In genomic region chr2:30553851-30554540, GRCm38 (mm10) we compare ENCODE assay signal across 8 mouse cellular contexts. TPM values are rescaled to one million over a fixed set of nuclear protein-coding genes. Genes with fewer than 3 reads are reported as not detected.
DNase-seq lines count a peak whose midpoint lies in the region; ATAC-seq lines count a peak whose summit lies in the region.

No protein-coding gene starts in this region.

- H3K4me1 ChIP-seq in brown adipose tissue, adult 24 weeks (ENCODE audit: control insufficient read depth, insufficient read depth, insufficient read length, low read length) = peaks cover 14% of the 10 kb centered on the region
- H3K4me1 ChIP-seq in forebrain, embryonic 12.5 days = 0 out of 2 replicates have a peak, but pooled peaks cover 5% of the 10 kb centered on the region

- 0 out of 2 replicates have a peak overlapping the region, but pooled peaks have one; percentile 18 for H3K9ac ChIP-seq in forebrain, embryonic 12.5 days

- ATAC-seq in CD4-positive, CD25-positive, alpha-beta regulatory T cell, adult 4 months = peak; percentile 74
- ATAC-seq in forebrain, embryonic 12.5 days (ENCODE audit: low FRiP score) = peak; percentile 92
- ATAC-seq in neutrophil, adult 5-6 weeks (ENCODE audit: extremely low read depth, insufficient number of reproducible peaks, low FRiP score, poor library complexity, severe bottlenecking) = peak; percentile 55; the same call in 1 of the 2 replicates

- peak overlapping the region; percentile 39 for H3K4me3 ChIP-seq in brown adipose tissue, adult 24 weeks (ENCODE audit: insufficient read depth, low read depth, low read length)
- H3K4me3 ChIP-seq in forebrain, embryonic 12.5 days (replicated peaks) = 0 out of 2 replicates have a peak overlapping the region, but pooled peaks have one; percentile 8

- peak overlapping the region; percentile 30; the same call in 1 of the 2 replicates for H3K4me2 ChIP-seq in forebrain, embryonic 12.5 days

- H3K36me3 ChIP-seq in forebrain, embryonic 12.5 days (replicated peaks) = no peaks in the 10 kb centered on the region

- H3K9me3 ChIP-seq in forebrain, embryonic 12.5 days = 0 out of 2 replicates have a peak, but pooled peaks cover 3% of the 10 kb centered on the region

- intact Hi-C loops in heart, postnatal 36 days (cut with DNase I) = no loop called here

- H3K27ac ChIP-seq in brown adipose tissue, adult 24 weeks (replicated peaks; ENCODE audit: low read depth, low read length) = no peak overlapping the region
- H3K27ac ChIP-seq in forebrain, embryonic 12.5 days = peak overlapping the region; percentile 19

- DNase-seq in heart, postnatal 36 days = peak; percentile 43 to 55
- DNase-seq in layer of hippocampus, adult 18-20 months (ENCODE audit: low spot score in 2 of 2) = peak; percentile 72 to 89
- peak; percentile 52 to 61 for DNase-seq in lung, adult 18-20 months
- DNase-seq in urinary bladder, postnatal 25 days (ENCODE audit: low spot score) = no peak

- 52% methylated on average over 7 of the region's 7 CpGs for WGBS in forebrain, embryonic 12.5 days

- no peaks in the 10 kb centered on the region; the same call in 1 of the 2 replicates for H3K27me3 ChIP-seq in forebrain, embryonic 12.5 days

RNA-seq across cellular contexts. Expression of gene Cstad, which starts 40.8 kb away (rescaled TPM):
- 1 to 10 TPM; 2.0 to 5.4 TPM for polyA plus RNA-seq in CD4-positive, CD25-positive, alpha-beta regulatory T cell, adult 4 months (2017; shearing (Covaris generic))
- polyA plus RNA-seq in brown adipose tissue, adult 24 weeks (2012; ENCODE audit: insufficient read depth, insufficient read length, missing spikeins) = not detected in 2 replicates
- polyA plus RNA-seq in forebrain, embryonic 12.5 days (2016; fragmentation: Nextera tagmentation; extraction: Ambion mirVana) = 0.47 and 0.67 TPM in 2 replicates
- 1 to 10 TPM; 1.5 to 2.3 TPM for total RNA-seq in heart, postnatal 36 days (2021)
- 1 to 10 TPM; 4.5 to 5.3 TPM for total RNA-seq in layer of hippocampus, adult 18-20 months (2021)
- 0.58 and 0.98 TPM in 2 replicates for total RNA-seq in neutrophil, adult 5-6 weeks (2017)
